Mouse (Mus musculus): Measurements from ENCODE around the gene Cxcl1. TPM values are rescaled to one million over a fixed set of nuclear protein-coding genes. Genes with fewer than 3 reads are reported as not detected.

Cxcl1 gene
- polyA plus RNA-seq, 1 experiment from 2014 or later: not detected

- no peaks in the 10 kb centered on the region for H3K9me3 ChIP-seq (ENCODE audit: control insufficient read depth, low read length)
- H3K27ac ChIP-seq (ENCODE audit: low read depth, low read length): no peak overlapping the region
- H3K4me2 ChIP-seq: no peak overlapping the region
- DNase-seq (ENCODE audit: low spot score, missing footprints) (no peak), ATAC-seq (ENCODE audit: low FRiP score) (no peak)
- 94% methylated on average over 5 of the region's 5 CpGs for WGBS
- H3K36me3 ChIP-seq (ENCODE audit: control insufficient read depth, insufficient read depth, low read length): no peaks in the 10 kb centered on the region
- H3K9ac ChIP-seq (ENCODE audit: low read length): no peak overlapping the region
- no peak overlapping the region for H3K4me3 ChIP-seq (ENCODE audit: low read depth, low read length)
- no peaks in the 10 kb centered on the region for H3K27me3 ChIP-seq (ENCODE audit: control insufficient read depth, insufficient read depth, low read length)
- H3K4me1 ChIP-seq (ENCODE audit: control insufficient read depth, insufficient read depth, low read length): no peaks in the 10 kb centered on the region
Observed at GRCm38 (mm10) chr5:90881682-90882081, 9.4 kb upstream of the Cxcl1 start.

- no peaks in the 10 kb centered on the region for H3K9me3 ChIP-seq (ENCODE audit: control insufficient read depth, low read length)
- 82% methylated on average over 5 of the region's 5 CpGs for WGBS
- no peak overlapping the region for H3K9ac ChIP-seq (ENCODE audit: low read length)
- no peak overlapping the region for H3K4me3 ChIP-seq (ENCODE audit: low read depth, low read length)
- H3K36me3 ChIP-seq (ENCODE audit: control insufficient read depth, insufficient read depth, low read length): no peaks in the 10 kb centered on the region
- H3K4me2 ChIP-seq: no peak overlapping the region
- no peaks in the 10 kb centered on the region for H3K27me3 ChIP-seq (ENCODE audit: control insufficient read depth, insufficient read depth, low read length)
- no peaks in the 10 kb centered on the region for H3K4me1 ChIP-seq (ENCODE audit: control insufficient read depth, insufficient read depth, low read length)
- no peak overlapping the region for H3K27ac ChIP-seq (ENCODE audit: low read depth, low read length)
- DNase-seq (ENCODE audit: low spot score, missing footprints) (no peak), ATAC-seq (ENCODE audit: low FRiP score) (no peak)
Observed at GRCm38 (mm10) chr5:90882146-90882545, 8.9 kb upstream of the Cxcl1 start.

GRCm38 (mm10) chr5:90884628-90885242 lies 6.3 kb upstream of the Cxcl1 start:
- Histone ChIP-seq H3K9ac (ENCODE audit: low read length) (no peak overlapping the region), H3K4me2 (no peak overlapping the region), H3K27me3 (ENCODE audit: control insufficient read depth, insufficient read depth, low read length) (no peaks in the 10 kb centered on the region), H3K36me3 (ENCODE audit: control insufficient read depth, insufficient read depth, low read length) (no peaks in the 10 kb centered on the region), H3K27ac (ENCODE audit: low read depth, low read length) (no peak overlapping the region), H3K4me1 (ENCODE audit: control insufficient read depth, insufficient read depth, low read length) (no peaks in the 10 kb centered on the region), H3K4me3 (ENCODE audit: low read depth, low read length) (no peak overlapping the region), H3K9me3 (ENCODE audit: control insufficient read depth, low read length) (no peaks in the 10 kb centered on the region)
- DNase-seq (ENCODE audit: low spot score, missing footprints) (no peak), ATAC-seq (ENCODE audit: low FRiP score) (no peak)
- WGBS: 78% methylated on average over 2 of the region's 2 CpGs

DNA sequence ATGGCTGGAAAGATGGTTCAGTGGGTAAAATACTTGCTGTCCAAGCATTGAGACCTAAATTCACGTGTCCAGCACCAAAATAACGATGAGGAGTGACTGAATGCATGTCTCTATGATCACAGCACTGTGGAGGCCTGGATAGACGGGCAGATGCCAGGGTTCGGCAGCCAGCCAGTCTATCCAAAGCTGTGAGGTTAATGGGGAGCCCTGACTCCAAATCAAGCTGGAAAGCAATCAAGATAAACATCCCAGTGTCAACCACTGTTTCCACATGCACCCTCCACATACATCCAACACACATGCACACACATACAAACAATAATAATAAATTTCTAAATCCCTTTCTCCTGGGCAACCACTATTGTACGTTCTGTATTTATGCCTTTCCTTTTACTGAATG lies 2.4 kb upstream of the Cxcl1 start:
- no peak overlapping the region for H3K27ac ChIP-seq (ENCODE audit: low read depth, low read length)
- DNase-seq (ENCODE audit: low spot score, missing footprints): no peak
- H3K9me3 ChIP-seq (ENCODE audit: control insufficient read depth, low read length): no peaks in the 10 kb centered on the region
- no peaks in the 10 kb centered on the region for H3K36me3 ChIP-seq (ENCODE audit: control insufficient read depth, insufficient read depth, low read length)
- no peak overlapping the region for H3K4me3 ChIP-seq (ENCODE audit: low read depth, low read length)
- WGBS: 81% methylated on average over 5 of the region's 5 CpGs
- ATAC-seq (ENCODE audit: low FRiP score): no peak
- no peaks in the 10 kb centered on the region for H3K27me3 ChIP-seq (ENCODE audit: control insufficient read depth, insufficient read depth, low read length)
- no peak overlapping the region for H3K4me2 ChIP-seq
- H3K4me1 ChIP-seq (ENCODE audit: control insufficient read depth, insufficient read depth, low read length): no peaks in the 10 kb centered on the region
- no peak overlapping the region for H3K9ac ChIP-seq (ENCODE audit: low read length)

GRCm38 (mm10) chr5:90891464-90891813 lies 398 bp downstream of the Cxcl1 start:
- Histone ChIP-seq H3K4me2 (peak overlapping the region; percentile 83), H3K27me3 (ENCODE audit: control insufficient read depth, insufficient read depth, low read length) (no peaks in the 10 kb centered on the region), H3K27ac (ENCODE audit: low read depth, low read length) (no peak overlapping the region), H3K36me3 (ENCODE audit: control insufficient read depth, insufficient read depth, low read length) (no peaks in the 10 kb centered on the region), H3K4me1 (ENCODE audit: control insufficient read depth, insufficient read depth, low read length) (no peaks in the 10 kb centered on the region), H3K4me3 (ENCODE audit: low read depth, low read length) (peak overlapping the region; percentile 44), H3K9ac (ENCODE audit: low read length) (no peak overlapping the region; the same call in 1 of the 2 replicates), H3K9me3 (ENCODE audit: control insufficient read depth, low read length) (no peaks in the 10 kb centered on the region)
- ATAC-seq (ENCODE audit: low FRiP score): no peak
- 19% methylated on average over 10 of the region's 10 CpGs for WGBS
- no peak for DNase-seq (ENCODE audit: low spot score, missing footprints)

- H3K9me3 ChIP-seq (ENCODE audit: control insufficient read depth, low read length): no peaks in the 10 kb centered on the region
- H3K4me3 ChIP-seq (ENCODE audit: low read depth, low read length): no peak overlapping the region
- no peaks in the 10 kb centered on the region for H3K27me3 ChIP-seq (ENCODE audit: control insufficient read depth, insufficient read depth, low read length)
- no peaks in the 10 kb centered on the region for H3K36me3 ChIP-seq (ENCODE audit: control insufficient read depth, insufficient read depth, low read length)
- no peak overlapping the region for H3K4me2 ChIP-seq
- 66% methylated on average over 8 of the region's 8 CpGs for WGBS
- DNase-seq (ENCODE audit: low spot score, missing footprints) (no peak), ATAC-seq (ENCODE audit: low FRiP score) (no peak)
- no peaks in the 10 kb centered on the region for H3K4me1 ChIP-seq (ENCODE audit: control insufficient read depth, insufficient read depth, low read length)
- H3K9ac ChIP-seq (ENCODE audit: low read length): no peak overlapping the region
- no peak overlapping the region for H3K27ac ChIP-seq (ENCODE audit: low read depth, low read length)
Observed at GRCm38 (mm10) chr5:90894231-90894630, 3.2 kb downstream of the Cxcl1 start.

DNA sequence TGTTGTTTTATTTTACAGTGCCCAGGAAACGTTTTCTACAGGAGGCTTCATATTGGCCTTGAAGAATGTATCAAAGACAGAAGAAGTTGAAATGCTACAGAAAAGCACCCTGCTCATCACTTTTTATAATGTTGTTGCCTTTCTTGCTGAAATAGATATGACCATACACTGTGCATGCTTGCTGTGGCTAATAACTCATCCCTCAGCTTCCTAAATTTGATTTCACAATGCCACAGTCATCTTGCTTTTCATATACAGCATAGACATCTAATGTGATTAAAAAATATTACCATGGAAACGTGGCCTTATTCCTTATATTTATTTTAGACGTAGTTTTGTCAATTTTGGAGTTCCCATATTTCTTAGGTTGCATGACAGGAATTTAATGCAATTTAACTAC lies 6.4 kb downstream of the Cxcl1 start:
- no peak overlapping the region for H3K27ac ChIP-seq (ENCODE audit: low read depth, low read length)
- H3K4me3 ChIP-seq (ENCODE audit: low read depth, low read length): no peak overlapping the region
- DNase-seq (ENCODE audit: low spot score, missing footprints) (no peak), ATAC-seq (ENCODE audit: low FRiP score) (no peak)
- H3K4me2 ChIP-seq: no peak overlapping the region
- no peak overlapping the region for H3K9ac ChIP-seq (ENCODE audit: low read length)
- H3K36me3 ChIP-seq (ENCODE audit: control insufficient read depth, insufficient read depth, low read length): no peaks in the 10 kb centered on the region
- H3K27me3 ChIP-seq (ENCODE audit: control insufficient read depth, insufficient read depth, low read length): no peaks in the 10 kb centered on the region
- no peaks in the 10 kb centered on the region for H3K9me3 ChIP-seq (ENCODE audit: control insufficient read depth, low read length)
- no peaks in the 10 kb centered on the region for H3K4me1 ChIP-seq (ENCODE audit: control insufficient read depth, insufficient read depth, low read length)
- 68% methylated on average over 3 of the region's 3 CpGs for WGBS

DNA sequence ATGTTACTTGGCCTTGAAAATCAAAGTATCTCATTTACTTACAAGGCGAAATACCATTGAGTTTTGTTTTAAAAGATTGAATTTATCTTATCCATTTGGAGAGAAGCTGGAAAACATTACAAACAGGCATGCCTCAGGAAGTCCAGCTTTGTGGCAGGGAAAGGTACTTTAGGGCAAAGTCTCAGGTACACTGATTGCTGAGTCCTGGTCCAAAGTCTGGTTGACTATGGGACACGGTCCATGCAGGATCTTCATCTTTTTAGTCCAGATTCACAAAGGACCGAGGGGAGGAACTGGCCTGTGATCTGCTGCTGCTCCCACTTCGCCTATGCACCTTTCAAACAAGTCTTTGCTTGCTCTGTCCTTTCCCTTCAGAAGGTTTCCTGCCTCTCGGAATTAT lies 8.3 kb downstream of the Cxcl1 start:
- no peak overlapping the region for H3K4me3 ChIP-seq (ENCODE audit: low read depth, low read length)
- no peaks in the 10 kb centered on the region for H3K9me3 ChIP-seq (ENCODE audit: control insufficient read depth, low read length)
- no peak for DNase-seq (ENCODE audit: low spot score, missing footprints)
- H3K4me1 ChIP-seq (ENCODE audit: control insufficient read depth, insufficient read depth, low read length): peaks cover 3% of the 10 kb centered on the region
- H3K27ac ChIP-seq (ENCODE audit: low read depth, low read length): no peak overlapping the region
- WGBS: 80% methylated on average over 5 of the region's 5 CpGs
- no peak for ATAC-seq (ENCODE audit: low FRiP score)
- no peaks in the 10 kb centered on the region for H3K36me3 ChIP-seq (ENCODE audit: control insufficient read depth, insufficient read depth, low read length)
- peaks cover 3% of the 10 kb centered on the region; the same call in 1 of the 2 replicates for H3K27me3 ChIP-seq (ENCODE audit: control insufficient read depth, insufficient read depth, low read length)
- no peak overlapping the region for H3K9ac ChIP-seq (ENCODE audit: low read length)
- H3K4me2 ChIP-seq: no peak overlapping the region

DNA sequence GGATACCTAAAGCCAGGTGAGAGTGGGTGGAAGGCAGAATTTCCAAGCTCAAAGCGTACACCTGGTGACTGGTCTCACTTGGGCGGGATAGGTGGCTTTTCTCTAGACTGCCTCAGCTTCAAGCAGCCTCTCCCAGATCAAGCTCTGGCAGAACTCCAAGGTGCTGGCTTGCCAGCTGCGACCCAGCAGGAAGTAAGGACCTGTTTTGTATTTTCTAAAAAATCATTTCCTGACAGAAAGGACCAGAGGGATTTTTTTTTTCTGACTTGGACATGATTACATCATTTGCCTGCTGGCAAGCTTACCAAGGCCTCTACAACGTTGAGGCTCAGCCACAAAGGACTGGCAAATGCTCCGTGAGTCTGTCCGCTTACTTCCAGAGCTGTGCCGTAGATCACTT lies 9.1 kb downstream of the Cxcl1 start:
- H3K27ac ChIP-seq (ENCODE audit: low read depth, low read length): no peak overlapping the region

More for the DNA sequence above, 9.1 kb downstream of the Cxcl1 start:
- DNase-seq (ENCODE audit: low spot score, missing footprints): no peak
- Histone ChIP-seq H3K4me2 (no peak overlapping the region), H3K4me3 (ENCODE audit: low read depth, low read length) (no peak overlapping the region), H3K27me3 (ENCODE audit: control insufficient read depth, insufficient read depth, low read length) (peaks cover 6% of the 10 kb centered on the region; the same call in 1 of the 2 replicates), H3K9me3 (ENCODE audit: control insufficient read depth, low read length) (no peaks in the 10 kb centered on the region), H3K36me3 (ENCODE audit: control insufficient read depth, insufficient read depth, low read length) (no peaks in the 10 kb centered on the region), H3K9ac (ENCODE audit: low read length) (no peak overlapping the region), H3K4me1 (ENCODE audit: control insufficient read depth, insufficient read depth, low read length) (peaks cover 3% of the 10 kb centered on the region)
- no peak for ATAC-seq (ENCODE audit: low FRiP score)
- WGBS: 75% methylated on average over 7 of the region's 7 CpGs

Data from midbrain, embryonic 11.5 days (tissue).